Mouse (Mus musculus) ES-Bruce4 (cell line): ENCODE measurements around the gene Spats2.

Experiments used
- CTCF ChIP-seq: IDR thresholded peaks from one replicate; pipeline ENCODE4 v1.8.1; 2011; ENCODE audit warnings: low read depth, low read length
- POLR2A ChIP-seq: IDR thresholded peaks from one replicate; pipeline ENCODE4 v1.8.1; 2011; ENCODE audit warnings: low read length; ENCODE audit not compliant: insufficient read depth

GRCm38 (mm10) chr15:99151324-99151723 is 25.6 kb downstream of the Spats2 start:
- TF ChIP-seq POLR2A, result no peak
- TF ChIP-seq CTCF, result no peak
